Mouse (Mus musculus) spleen, adult 2 months (tissue): ENCODE results near the gene Dnajb8.

Source experiments
- CTCF ChIP-seq: fragments of 200-500 bp; IDR thresholded peaks from 2 replicates; pipeline ENCODE4 v1.5.1; 2011; ENCODE audit warnings: mild to moderate bottlenecking, inconsistent platforms; ENCODE audit not compliant: insufficient read depth, insufficient read length, insufficient replicate concordance; ENCODE audit errors: extremely low read depth
- POLR2A ChIP-seq: fragments of 200-500 bp; IDR thresholded peaks from 2 replicates; pipeline ENCODE4 v1.6.1; 2011; ENCODE audit warnings: low read depth, low read length, inconsistent platforms

GRCm38 (mm10) chr6:88208321-88208720 is 13.7 kb upstream of the Dnajb8 start:
- TF ChIP-seq CTCF (no peak), POLR2A (no peak)
